Mouse (Mus musculus) liver (tissue): ENCODE results near the gene Tbx19.
A peak's percentile ranks its signal among the peaks of the same experiment; 100 is the strongest.

Experiments used
- DNase-seq: peaks from one replicate; pipeline ENCODE4 v3.0.0-alpha.2; 2020; ENCODE audit warnings: mixed read lengths

The Tbx19 gene

GRCm38 (mm10) chr1:165160723-165161405 is at the start of gene Tbx19:
Tbx19 (minus strand) TSS chr1:165160773.
- no peak for DNase-seq

- no peak for DNase-seq
Measured at GRCm38 (mm10) chr1:165205591-165205990, 45.0 kb upstream of the Tbx19 start.

- DNase-seq, result no peak
Measured at GRCm38 (mm10) chr1:165203488-165204035, 43.0 kb upstream of the Tbx19 start.

GRCm38 (mm10) chr1:165201445-165202012 is 41.0 kb upstream of the Tbx19 start:
- DNase-seq, result no peak

GRCm38 (mm10) chr1:165200748-165201147 is 40.2 kb upstream of the Tbx19 start:
- no peak for DNase-seq

GRCm38 (mm10) chr1:165199639-165200038 is 39.1 kb upstream of the Tbx19 start:
- DNase-seq, result no peak

- DNase-seq, result no peak
Measured at GRCm38 (mm10) chr1:165198951-165199350, 38.4 kb upstream of the Tbx19 start.

- DNase-seq, result no peak
Measured at GRCm38 (mm10) chr1:165197875-165198274, 37.3 kb upstream of the Tbx19 start.

- DNase-seq, result no peak
Measured at GRCm38 (mm10) chr1:165195396-165195960, 34.9 kb upstream of the Tbx19 start.

- no peak for DNase-seq
Measured at GRCm38 (mm10) chr1:165194662-165195013, 34.1 kb upstream of the Tbx19 start.

GRCm38 (mm10) chr1:165193880-165194661 is 33.5 kb upstream of the Tbx19 start, which contains the start of gene Sft2d2:
Sft2d2 (minus strand) TSS chr1:165194438.
- DNase-seq, result peak; percentile 99

- no peak for DNase-seq
Measured at GRCm38 (mm10) chr1:165193426-165193825, 32.9 kb upstream of the Tbx19 start.

GRCm38 (mm10) chr1:165192714-165193264 is 32.2 kb upstream of the Tbx19 start:
- no peak for DNase-seq

- no peak for DNase-seq
Measured at GRCm38 (mm10) chr1:165192102-165192501, 31.5 kb upstream of the Tbx19 start.

GRCm38 (mm10) chr1:165191611-165192010 is 31.0 kb upstream of the Tbx19 start:
- DNase-seq, result no peak

- no peak for DNase-seq
Measured at GRCm38 (mm10) chr1:165190571-165191273, 30.1 kb upstream of the Tbx19 start.

- no peak for DNase-seq
Measured at GRCm38 (mm10) chr1:165190068-165190467, 29.5 kb upstream of the Tbx19 start.

GRCm38 (mm10) chr1:165188806-165189580 is 28.4 kb upstream of the Tbx19 start:
- DNase-seq, result no peak

- no peak for DNase-seq
Measured at GRCm38 (mm10) chr1:165187357-165187756, 26.8 kb upstream of the Tbx19 start.

GRCm38 (mm10) chr1:165186491-165186890 is 25.9 kb upstream of the Tbx19 start:
- no peak for DNase-seq

- DNase-seq, result no peak
Measured at GRCm38 (mm10) chr1:165185116-165185515, 24.5 kb upstream of the Tbx19 start.
